11 mouse cellular contexts compared by ENCODE assay signal in the genomic region with DNA sequence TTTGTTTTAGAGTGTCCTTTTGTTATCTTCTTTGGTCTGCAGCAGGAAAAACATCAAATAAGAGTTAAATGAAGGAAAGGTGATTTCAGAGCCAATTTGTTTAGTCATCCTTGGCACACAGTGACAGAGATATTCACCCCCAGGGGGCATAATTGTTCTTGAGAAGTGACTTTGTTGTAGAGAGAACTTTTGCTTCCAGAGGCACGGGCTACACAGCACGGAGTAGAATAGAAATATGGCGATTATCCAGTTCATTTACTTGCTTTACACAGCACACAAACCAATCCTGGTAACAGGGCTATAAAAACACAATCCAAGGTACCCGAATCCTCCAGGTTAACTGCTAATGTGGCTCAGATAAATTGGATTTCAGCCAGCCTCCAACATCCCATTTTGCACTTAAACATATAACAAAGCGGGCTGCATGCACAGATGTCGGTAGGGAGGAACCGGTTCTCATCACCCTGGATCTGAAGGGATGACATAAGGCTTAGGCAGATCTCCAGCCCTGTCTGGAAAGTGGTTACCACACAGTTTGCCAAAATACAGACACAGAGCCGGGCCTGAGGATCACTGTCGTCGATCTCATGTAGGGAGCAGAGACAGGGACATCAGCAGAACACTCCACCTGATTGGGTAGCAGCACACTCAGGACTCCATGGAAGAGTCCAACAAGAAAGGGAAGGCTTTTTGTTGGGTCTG.
A peak's percentile ranks its signal among the peaks of the same experiment; 100 is the strongest.
DNase-seq lines count a peak whose midpoint lies in the region; ATAC-seq and TF ChIP-seq lines count a peak whose summit lies in the region.
"Had no signal": no experiment of that assay in that cellular context is flagged by ENCODE, and none has a peak within 500 bp of the region (broad histone marks: within the 10 kb centered on the region; RNA-seq: fewer than 3 reads in every experiment).

No protein-coding gene starts in this region.

- peak; percentile 38 to 40 for DNase-seq in heart, adult 18-20 months
- peak; percentile 39 for DNase-seq in NIH3T3 (ENCODE audit: low read depth)
- peak; percentile 35 for DNase-seq in layer of hippocampus, adult 9-11 months
- DNase-seq in retina, embryonic 14.5 days (ENCODE audit: low spot score): no peak
- DNase-seq in midbrain, postnatal 0 days (ENCODE audit: low spot score): no peak

- no peaks in the 10 kb centered on the region for H3K36me3 ChIP-seq in heart, embryonic 12.5 days
- H3K36me3 ChIP-seq in forebrain, embryonic 15.5 days: no peaks in the 10 kb centered on the region
- no peaks in the 10 kb centered on the region for H3K36me3 ChIP-seq in midbrain, postnatal 0 days (ENCODE audit: insufficient read depth, low read length)
- no peaks in the 10 kb centered on the region for H3K36me3 ChIP-seq in intestine, embryonic 15.5 days
- H3K36me3 ChIP-seq: embryonic facial prominence, embryonic 13.5 days; G1E had no signal

- no peak for TF ChIP-seq CTCF in midbrain, postnatal 0 days (IDR thresholded peaks at IDR 0.05)

- no peak overlapping the region for H3K9ac ChIP-seq in heart, embryonic 12.5 days
- H3K9ac ChIP-seq in forebrain, embryonic 15.5 days (replicated peaks): no peak overlapping the region
- no peak overlapping the region for H3K9ac ChIP-seq in midbrain, postnatal 0 days (replicated peaks; ENCODE audit: low read length, poor library complexity, severe bottlenecking)
- no peak overlapping the region for H3K9ac ChIP-seq in intestine, embryonic 15.5 days
- H3K9ac ChIP-seq: embryonic facial prominence, embryonic 13.5 days had no signal

- H3K4me2 ChIP-seq in heart, embryonic 12.5 days: no peak overlapping the region
- no peak overlapping the region for H3K4me2 ChIP-seq in forebrain, embryonic 15.5 days (replicated peaks)
- H3K4me2 ChIP-seq in midbrain, postnatal 0 days (ENCODE audit: low read depth, low read length, poor library complexity, severe bottlenecking): no peak overlapping the region
- H3K4me2 ChIP-seq in intestine, embryonic 15.5 days (replicated peaks): no peak overlapping the region
- H3K4me2 ChIP-seq: embryonic facial prominence, embryonic 13.5 days had no signal

- H3K9me3 ChIP-seq in heart, embryonic 12.5 days (replicated peaks): no peaks in the 10 kb centered on the region
- H3K9me3 ChIP-seq in forebrain, embryonic 15.5 days: no peaks in the 10 kb centered on the region
- no peaks in the 10 kb centered on the region for H3K9me3 ChIP-seq in midbrain, postnatal 0 days (ENCODE audit: low read length)
- H3K9me3 ChIP-seq in intestine, embryonic 15.5 days: no peaks in the 10 kb centered on the region
- H3K9me3 ChIP-seq: embryonic facial prominence, embryonic 13.5 days; G1E had no signal

- peaks cover 18% of the 10 kb centered on the region for H3K4me1 ChIP-seq in heart, embryonic 12.5 days (replicated peaks)
- no peaks in the 10 kb centered on the region for H3K4me1 ChIP-seq in forebrain, embryonic 15.5 days
- H3K4me1 ChIP-seq in midbrain, postnatal 0 days (ENCODE audit: insufficient read depth, low read length): no peaks in the 10 kb centered on the region
- H3K4me1 ChIP-seq in intestine, embryonic 15.5 days (replicated peaks): peaks cover 9% of the 10 kb centered on the region

- no peak for ATAC-seq in heart, embryonic 12.5 days (ENCODE audit: insufficient number of reproducible peaks, low FRiP score)
- ATAC-seq in forebrain, embryonic 15.5 days (replicated peaks): peak; percentile 73
- no peak for ATAC-seq in midbrain, postnatal 0 days (ENCODE audit: low FRiP score)
- ATAC-seq in intestine, embryonic 15.5 days: no peak; the same call in 1 of the 2 replicates

- no peaks in the 10 kb centered on the region for H3K27me3 ChIP-seq in heart, embryonic 12.5 days (replicated peaks)
- H3K27me3 ChIP-seq in forebrain, embryonic 15.5 days: no peaks in the 10 kb centered on the region
- H3K27me3 ChIP-seq in midbrain, postnatal 0 days (ENCODE audit: insufficient read depth, low read length): no peaks in the 10 kb centered on the region
- H3K27me3 ChIP-seq in intestine, embryonic 15.5 days (replicated peaks): no peaks in the 10 kb centered on the region
- H3K27me3 ChIP-seq: embryonic facial prominence, embryonic 13.5 days had no signal

- 69% methylated on average over 10 of the region's 10 CpGs for WGBS in heart, embryonic 12.5 days
- 55% methylated on average over 10 of the region's 10 CpGs for WGBS in forebrain, embryonic 15.5 days
- 70% methylated on average over 10 of the region's 10 CpGs for WGBS in midbrain, postnatal 0 days
- WGBS in intestine, embryonic 15.5 days: 62% methylated on average over 10 of the region's 10 CpGs

- no peak overlapping the region for H3K4me3 ChIP-seq in heart, embryonic 12.5 days
- H3K4me3 ChIP-seq in forebrain, embryonic 15.5 days: no peak overlapping the region
- H3K4me3 ChIP-seq in midbrain, postnatal 0 days (ENCODE audit: low read depth, low read length): no peak overlapping the region
- no peak overlapping the region for H3K4me3 ChIP-seq in intestine, embryonic 15.5 days (replicated peaks)
- H3K4me3 ChIP-seq: embryonic facial prominence, embryonic 13.5 days; myocyte had no signal

- no peak overlapping the region for H3K27ac ChIP-seq in heart, embryonic 12.5 days (ENCODE audit: poor library complexity, severe bottlenecking)
- 0 out of 2 replicates have a peak overlapping the region, but pooled peaks have one; percentile 31 for H3K27ac ChIP-seq in forebrain, embryonic 15.5 days (replicated peaks)
- no peak overlapping the region for H3K27ac ChIP-seq in midbrain, postnatal 0 days (ENCODE audit: low read depth, low read length)
- H3K27ac ChIP-seq in intestine, embryonic 15.5 days: no peak overlapping the region

Comparison
In these comparisons a context has a peak if more than half of its experiments do, and no peak if none do; other contexts are left out.
1. DNase-seq: peak in heart, adult 18-20 months (2 of 2), NIH3T3 (single experiment) and layer of hippocampus, adult 9-11 months (single experiment); none in retina, embryonic 14.5 days (single experiment) and midbrain, postnatal 0 days (single experiment).